Mouse (Mus musculus): ENCODE measurements around the gene Tex2. TPM values are rescaled to one million over a fixed set of nuclear protein-coding genes. Genes with fewer than 3 reads are reported as not detected.
"Not testable (repeated sequence)": the region's sequence is repeated elsewhere in the genome, so short reads cannot be mapped to it uniquely, and the experiment has no call there.

Gene Tex2
- total and polyA plus RNA-seq, 3 experiments = 4.0 to 5.0 (median 4.5) TPM

DNA sequence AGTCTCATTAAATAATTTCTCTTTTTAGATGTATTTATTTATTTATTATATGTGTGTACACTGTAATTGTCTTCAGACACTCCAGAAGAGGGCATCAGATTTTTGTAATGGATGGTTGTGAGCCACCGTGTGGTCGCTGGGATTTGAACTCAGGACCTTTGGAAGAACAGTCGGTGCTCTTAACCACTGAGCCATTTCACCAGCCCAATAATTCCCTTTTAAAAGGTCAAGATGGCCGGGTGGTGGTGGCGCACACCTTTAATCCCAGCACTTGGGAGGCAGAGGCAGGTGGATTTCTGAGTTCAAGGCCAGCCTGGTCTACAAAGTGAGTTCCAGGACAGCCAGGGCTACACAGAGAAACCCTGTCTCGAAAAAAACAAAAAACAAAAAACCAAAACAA, 122.6 kb downstream of the Tex2 start:
- H3K36me3 ChIP-seq (replicated peaks in 1 of 2; ENCODE audit: control insufficient read depth in 1 of 2, insufficient read depth in 1 of 2, low read length in 1 of 2); H3K27me3 ChIP-seq (replicated peaks); H3K9ac ChIP-seq (ENCODE audit: insufficient read depth, low read depth); H3K4me2 ChIP-seq (ENCODE audit: insufficient read depth, low read depth, poor library complexity, severe bottlenecking); H3K4me3 ChIP-seq (replicated peaks in 1 of 3; ENCODE audit: low read depth in 2 of 3, low read length in 2 of 3, poor library complexity in 1 of 3); H3K27ac ChIP-seq (ENCODE audit: insufficient read depth, low read depth); dilution Hi-C loops (cut with MboI; ENCODE audit: extremely low pct_ligation_motif_present, extremely low pct_unique_long_range_greater_than_20kb, low sequenced_read_pairs); DNase-seq (ENCODE audit: extremely low read depth); H3K9me3 ChIP-seq (replicated peaks; ENCODE audit: low read length): not testable (repeated sequence)
- Histone ChIP-seq H3K79me2 (replicated peaks; ENCODE audit: control insufficient read depth, extremely low read depth, insufficient read depth, poor library complexity, severe bottlenecking) (peaks cover 19% of the 10 kb centered on the region), H3K4me1 (ENCODE audit: control insufficient read depth in 1 of 2, insufficient read depth in 2 of 2) (peaks cover 6 to 34% of the 10 kb centered on the region in 2 experiments)
- in situ Hi-C loops (cut with MboI; ENCODE audit: low pct_ligation_motif_present, low pct_unique_long_range_greater_than_20kb, low sequenced_read_pairs) = loop anchor here (10.0 kb wide), 1 partner anchor 166 kb away; no protein-coding TSS in a partner anchor
- TF ChIP-seq TBP (conservative IDR thresholded peaks at IDR 0.05; ENCODE audit: low read depth, low read length) = peak; percentile 67

DNA sequence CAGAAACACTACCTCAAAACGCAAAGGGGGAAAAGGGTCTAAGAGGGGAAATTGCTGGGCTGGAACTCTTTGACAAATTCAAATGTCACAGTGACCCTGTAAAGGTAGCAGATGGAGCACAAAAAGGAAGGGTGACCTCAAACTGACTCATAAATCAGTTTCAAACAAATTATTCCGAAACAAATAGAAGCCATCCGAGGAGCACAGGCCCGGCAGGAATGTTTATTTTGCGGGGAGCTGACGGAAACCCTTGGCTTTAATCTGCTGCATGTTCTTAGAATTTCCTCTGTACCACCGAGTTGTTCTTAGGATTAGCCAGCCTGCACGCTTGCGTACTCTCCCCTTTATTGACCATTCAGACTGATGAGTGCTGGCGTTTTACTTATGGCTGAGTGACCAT, 123.2 kb downstream of the Tex2 start:
- H3K9me3 ChIP-seq (replicated peaks; ENCODE audit: low read length) = no peaks in the 10 kb centered on the region
- peak overlapping the region; percentile 37 for H3K4me2 ChIP-seq (ENCODE audit: insufficient read depth, low read depth, poor library complexity, severe bottlenecking)

DNA sequence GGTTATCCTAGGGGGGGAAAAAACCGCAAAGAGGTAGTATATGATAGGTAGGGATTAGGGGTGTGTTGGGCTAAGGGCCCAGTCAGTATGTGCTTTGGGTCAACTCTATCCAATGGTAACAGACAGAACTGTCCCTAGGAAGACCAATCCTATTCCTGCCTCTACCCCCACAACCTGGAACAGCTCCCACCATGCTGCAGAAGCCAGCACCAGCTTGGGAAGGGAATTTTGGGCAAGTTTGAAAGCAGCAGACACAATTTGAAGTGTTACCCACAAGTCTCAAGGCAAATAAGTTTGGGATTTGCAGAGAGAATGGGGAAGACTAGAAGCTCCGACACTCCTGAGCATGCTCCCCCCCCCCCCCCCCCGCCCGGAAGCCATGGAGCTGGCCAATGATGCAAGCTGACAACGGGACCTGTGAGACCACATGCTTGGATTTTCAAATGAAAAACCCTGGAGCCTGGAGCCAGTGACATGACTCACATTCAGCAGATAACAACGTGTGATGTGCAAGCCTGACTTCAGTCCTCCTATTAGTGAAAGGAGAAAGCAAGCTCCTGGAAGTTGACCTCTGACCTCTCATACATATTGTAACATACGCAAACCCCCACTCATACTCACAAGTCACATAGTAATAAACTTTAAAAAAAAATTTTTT, 124.1 kb downstream of the Tex2 start:
- TF ChIP-seq ETS1 (conservative IDR thresholded peaks at IDR 0.05; ENCODE audit: low read depth, low read length) = no peak
- no peak for TF ChIP-seq POLR2AphosphoS2 (IDR thresholded peaks at IDR 0.05; ENCODE audit: low read depth, low read length)
- TF ChIP-seq TCF12 (IDR thresholded peaks at IDR 0.05; ENCODE audit: low read depth, low read length) = no peak
- Histone ChIP-seq H3K9me3 (replicated peaks; ENCODE audit: low read length) (no peaks in the 10 kb centered on the region), H3K27ac (ENCODE audit: insufficient read depth, low read depth) (peak overlapping the region; percentile 43; the same call in 1 of the 2 replicates), H3K79me2 (replicated peaks; ENCODE audit: control insufficient read depth, extremely low read depth, insufficient read depth, poor library complexity, severe bottlenecking) (peaks cover 34% of the 10 kb centered on the region), H3K4me2 (ENCODE audit: insufficient read depth, low read depth, poor library complexity, severe bottlenecking) (no peak overlapping the region), H3K4me1 (ENCODE audit: control insufficient read depth in 1 of 2, insufficient read depth in 2 of 2) (peaks cover 6 to 38% of the 10 kb centered on the region in 2 experiments), H3K27me3 (replicated peaks) (peaks cover 2% of the 10 kb centered on the region), H3K36me3 (replicated peaks in 1 of 2; ENCODE audit: control insufficient read depth in 1 of 2, insufficient read depth in 1 of 2, low read length in 1 of 2) (peaks cover 0 to 2% of the 10 kb centered on the region in 2 experiments), H3K4me3 (replicated peaks in 1 of 3; ENCODE audit: low read depth in 2 of 3, low read length in 2 of 3, poor library complexity in 1 of 3) (no peak overlapping the region), H3K9ac (ENCODE audit: insufficient read depth, low read depth) (peak overlapping the region; percentile 41; the same call in 1 of the 2 replicates)
- no peak for DNase-seq (ENCODE audit: extremely low read depth)
- dilution Hi-C loops (cut with MboI; ENCODE audit: extremely low pct_ligation_motif_present, extremely low pct_unique_long_range_greater_than_20kb, low sequenced_read_pairs) (no loop called here), in situ Hi-C loops (cut with MboI; ENCODE audit: low pct_ligation_motif_present, low pct_unique_long_range_greater_than_20kb, low sequenced_read_pairs) (no loop called here)

More for the DNA sequence above, 123.2 kb downstream of the Tex2 start:
- no peak for DNase-seq (ENCODE audit: extremely low read depth)
- H3K9ac ChIP-seq (ENCODE audit: insufficient read depth, low read depth) = peak overlapping the region; percentile 31
- peak overlapping the region; percentile 49 for H3K27ac ChIP-seq (ENCODE audit: insufficient read depth, low read depth)
- in situ Hi-C loops (cut with MboI; ENCODE audit: low pct_ligation_motif_present, low pct_unique_long_range_greater_than_20kb, low sequenced_read_pairs) (loop anchor here (10.0 kb wide), 1 partner anchor 165 kb away; no protein-coding TSS in a partner anchor), dilution Hi-C loops (cut with MboI; ENCODE audit: extremely low pct_ligation_motif_present, extremely low pct_unique_long_range_greater_than_20kb, low sequenced_read_pairs) (no loop called here)
- no peak overlapping the region for H3K4me3 ChIP-seq (replicated peaks in 1 of 3; ENCODE audit: low read depth in 2 of 3, low read length in 2 of 3, poor library complexity in 1 of 3)
- peaks cover 25% of the 10 kb centered on the region for H3K79me2 ChIP-seq (replicated peaks; ENCODE audit: control insufficient read depth, extremely low read depth, insufficient read depth, poor library complexity, severe bottlenecking)
- TF ChIP-seq PAX5 (IDR thresholded peaks at IDR 0.05; ENCODE audit: low read length) (no peak), MXI1 (IDR thresholded peaks at IDR 0.05; ENCODE audit: low read depth, low read length) (0 out of 2 replicates have a peak, but pooled peaks have one; percentile 38), ZNF384 (IDR thresholded peaks at IDR 0.05; ENCODE audit: low read depth, low read length) (no peak), RCOR1 (conservative IDR thresholded peaks at IDR 0.05; ENCODE audit: low read depth, low read length) (no peak), CTCF (conservative IDR thresholded peaks at IDR 0.05 in 1 of 2, IDR thresholded peaks at IDR 0.05 in 1 of 2; ENCODE audit: low read depth in 2 of 2, low read length in 2 of 2) (no peak), POLR2AphosphoS2 (IDR thresholded peaks at IDR 0.05; ENCODE audit: low read depth, low read length) (no peak), UBTF (IDR thresholded peaks at IDR 0.05; ENCODE audit: low read depth, low read length) (no peak), TCF12 (IDR thresholded peaks at IDR 0.05; ENCODE audit: low read depth, low read length) (peak; percentile 61), E2F4 (IDR thresholded peaks at IDR 0.05; ENCODE audit: insufficient replicate concordance, low read depth, low read length) (no peak), ZKSCAN1 (IDR thresholded peaks at IDR 0.05; ENCODE audit: borderline replicate concordance, low read depth, low read length) (no peak), TBP (conservative IDR thresholded peaks at IDR 0.05; ENCODE audit: low read depth, low read length) (no peak), JUND (conservative IDR thresholded peaks at IDR 0.05; ENCODE audit: low read depth, low read length) (no peak), ZC3H11A (IDR thresholded peaks at IDR 0.05; ENCODE audit: low read depth, low read length) (no peak), ELF1 (IDR thresholded peaks at IDR 0.05; ENCODE audit: low read depth, low read length) (peak; percentile 49; the same call in 1 of the 2 replicates), MYC (IDR thresholded peaks at IDR 0.05; ENCODE audit: low read depth, low read length) (no peak), ETS1 (conservative IDR thresholded peaks at IDR 0.05; ENCODE audit: low read depth, low read length) (peak; percentile 10; the same call in 1 of the 2 replicates), CHD2 (IDR thresholded peaks at IDR 0.05; ENCODE audit: low read length) (no peak), MAX (IDR thresholded peaks at IDR 0.05; ENCODE audit: low read length) (peak; percentile 15; the same call in 1 of the 2 replicates), JUN (IDR thresholded peaks at IDR 0.05; ENCODE audit: insufficient read depth, low read depth, low read length) (peak; percentile 56; the same call in 1 of the 2 replicates), MEF2A (IDR thresholded peaks at IDR 0.05; ENCODE audit: borderline replicate concordance, low read depth, low read length) (peak; percentile 77; the same call in 1 of the 2 replicates), MAZ (IDR thresholded peaks at IDR 0.05; ENCODE audit: low read depth, low read length) (no peak), EP300 (IDR thresholded peaks at IDR 0.05; ENCODE audit: low read length) (peak; percentile 69), RAD21 (IDR thresholded peaks at IDR 0.05; ENCODE audit: low read depth, low read length) (no peak), IRF4 (IDR thresholded peaks at IDR 0.05; ENCODE audit: low read depth, low read length) (peak; percentile 72)
- H3K27me3 ChIP-seq (replicated peaks) = peaks cover 2% of the 10 kb centered on the region
- H3K36me3 ChIP-seq (replicated peaks in 1 of 2; ENCODE audit: control insufficient read depth in 1 of 2, insufficient read depth in 1 of 2, low read length in 1 of 2) = no peaks in the 10 kb centered on the region
- H3K4me1 ChIP-seq (ENCODE audit: control insufficient read depth in 1 of 2, insufficient read depth in 2 of 2) = peaks cover 6 to 38% of the 10 kb centered on the region in 2 experiments

Data from CH12.LX (cell line).